In genomic region chr9:20517727-20518126, GRCm38 (mm10) we compare ENCODE assay signal across 28 mouse cellular contexts.
"Had no signal": no experiment of that assay in that cellular context is flagged by ENCODE, and none has a peak within 500 bp of the region (broad histone marks: within the 10 kb centered on the region; RNA-seq: fewer than 3 reads in every experiment).

No protein-coding gene starts in this region.

- H3K4me3 ChIP-seq: embryonic facial prominence, embryonic 12.5 days; embryonic facial prominence, embryonic 13.5 days; embryonic facial prominence, embryonic 15.5 days; erythroblast, embryonic 14.5 days; forebrain, embryonic 12.5 days; forebrain, embryonic 15.5 days; gastrocnemius, adult 2 months had no signal

- H3K27me3 ChIP-seq: embryonic facial prominence, embryonic 12.5 days; embryonic facial prominence, embryonic 13.5 days; embryonic facial prominence, embryonic 15.5 days; forebrain, embryonic 12.5 days; forebrain, embryonic 13.5 days; forebrain, embryonic 15.5 days had no signal

- H3K27ac ChIP-seq: embryonic facial prominence, embryonic 10.5 days; embryonic facial prominence, embryonic 12.5 days; embryonic facial prominence, embryonic 13.5 days; embryonic facial prominence, embryonic 15.5 days; forebrain, embryonic 10.5 days; forebrain, embryonic 12.5 days; forebrain, embryonic 13.5 days; forebrain, embryonic 15.5 days; gastrocnemius, adult 2 months had no signal

- DNase-seq: cerebellum, adult 2 months; cerebellum, adult 8-10 months; cerebellum, adult 9-10 months; cerebellum, adult 9-11 months; cerebellum, postnatal 10 days; cerebellum, postnatal 14 days; cerebellum, postnatal 25 days; cerebellum, postnatal 36 days; embryo, embryonic 11 days; forebrain, postnatal 0 days; gastrocnemius, adult 2 months; gastrocnemius, postnatal 10 days; gastrocnemius, postnatal 14 days; gastrocnemius, postnatal 25 days; gastrocnemius, postnatal 36 days; heart, adult 11 months; heart, adult 18-20 months had no signal

- H3K9me3 ChIP-seq: embryonic facial prominence, embryonic 10.5 days; embryonic facial prominence, embryonic 12.5 days; embryonic facial prominence, embryonic 13.5 days; embryonic facial prominence, embryonic 15.5 days; forebrain, embryonic 10.5 days; forebrain, embryonic 12.5 days; forebrain, embryonic 13.5 days; forebrain, embryonic 15.5 days had no signal

- ATAC-seq: forebrain, embryonic 13.5 days; forebrain, embryonic 14.5 days; forebrain, embryonic 15.5 days; forebrain, embryonic 16.5 days; forebrain, postnatal 0 days had no signal

- H3K9ac ChIP-seq: embryonic facial prominence, embryonic 12.5 days; embryonic facial prominence, embryonic 13.5 days; embryonic facial prominence, embryonic 15.5 days; forebrain, embryonic 12.5 days; forebrain, embryonic 13.5 days; forebrain, embryonic 15.5 days; forebrain, postnatal 0 days had no signal

- H3K4me2 ChIP-seq: forebrain, embryonic 15.5 days had no signal
